Mouse (Mus musculus) 3T3-L1 (cell line): ENCODE measurements around the gene E2f4.

Experiments
- DNase-seq: peaks from one replicate; pipeline ENCODE4 v3.0.0-alpha.2; 2015; ENCODE audit warnings: low read depth, low spot score

The E2f4 gene

GRCm38 (mm10) chr8:105292471-105292870 lies 5.0 kb upstream of the E2f4 start:
- peak; percentile 84 for DNase-seq

- no peak for DNase-seq
These were observed 4.1 kb upstream of the E2f4 start for GRCm38 (mm10) chr8:105293405-105293804.

GRCm38 (mm10) chr8:105294776-105295175 lies 2.7 kb upstream of the E2f4 start:
- no peak for DNase-seq

GRCm38 (mm10) chr8:105295256-105295655 lies 2.2 kb upstream of the E2f4 start:
- DNase-seq, result no peak

- no peak for DNase-seq
These were observed 1.4 kb upstream of the E2f4 start, which contains the start of gene Exoc3l for GRCm38 (mm10) chr8:105295895-105296573. Gene Exoc3l, minus strand, starts transcription at chr8:105296101.

GRCm38 (mm10) chr8:105298351-105299252 lies 1.1 kb downstream of the E2f4 start:
- peak; percentile 73 for DNase-seq

- DNase-seq, result no peak
These were observed 2.5 kb downstream of the E2f4 start for GRCm38 (mm10) chr8:105299962-105300361.

GRCm38 (mm10) chr8:105303396-105303795 lies 5.9 kb downstream of the E2f4 start:
- DNase-seq, result peak; percentile 62

- peak; percentile 70 for DNase-seq
These were observed 6.4 kb downstream of the E2f4 start for GRCm38 (mm10) chr8:105303874-105304273.

GRCm38 (mm10) chr8:105304325-105305210 lies 7.1 kb downstream of the E2f4 start:
- DNase-seq, result peak; percentile 49

- peak; percentile 15 for DNase-seq
These were observed 8.0 kb downstream of the E2f4 start, which contains the start of gene Elmo3 for GRCm38 (mm10) chr8:105305211-105306145. Gene Elmo3, plus strand, starts transcription at chr8:105305601.

GRCm38 (mm10) chr8:105306146-105306691 lies 8.8 kb downstream of the E2f4 start:
- no peak for DNase-seq

- DNase-seq, result no peak
These were observed 10.2 kb downstream of the E2f4 start for GRCm38 (mm10) chr8:105307670-105308069.

GRCm38 (mm10) chr8:105308428-105308827 lies 11.0 kb downstream of the E2f4 start:
- DNase-seq, result no peak

- DNase-seq, result no peak
These were observed 11.8 kb downstream of the E2f4 start for GRCm38 (mm10) chr8:105309142-105309847.

GRCm38 (mm10) chr8:105310118-105310517 lies 12.7 kb downstream of the E2f4 start:
- DNase-seq, result no peak

- DNase-seq, result no peak
These were observed 14.3 kb downstream of the E2f4 start for GRCm38 (mm10) chr8:105311718-105312117.

- DNase-seq, result no peak
These were observed 15.5 kb downstream of the E2f4 start for GRCm38 (mm10) chr8:105312891-105313481.
